Mouse (Mus musculus) heart, postnatal 0 days (tissue): ENCODE measurements around the gene Ccdc141. TPM values are rescaled to one million over a fixed set of nuclear protein-coding genes. Genes with fewer than 3 reads are reported as not detected.

ENCODE experiments used
- ATAC-seq: fragments of 200-750 bp; cut with Nextera tagmentation; 2 replicates; pipeline ENCODE4 v1.8.0; 2017; ENCODE audit warnings: low read depth, moderate number of reproducible peaks, moderate library complexity; ENCODE audit not compliant: insufficient read depth
- DNase-seq: peaks from one replicate; pipeline ENCODE4 v3.0.0-alpha.2; 2016; ENCODE audit warnings: low spot score
- H3K27ac ChIP-seq: fragments of 300-500 bp; sonication (generic); 2 replicates; pipeline ENCODE4 v1.5.1; 2014; ENCODE audit warnings: low read depth, mild to moderate bottlenecking
- H3K27me3 ChIP-seq: fragments of 300-500 bp; sonication (generic); 2 replicates; pipeline ENCODE4 v1.6.1; 2014; ENCODE audit warnings: low read length, mixed read lengths; ENCODE audit not compliant: control insufficient read depth, insufficient read depth
- H3K36me3 ChIP-seq: fragments of 300-500 bp; sonication (generic); replicated peaks from 2 replicates; pipeline ENCODE4 v1.6.1; 2014; ENCODE audit warnings: low read length, mixed read lengths; ENCODE audit not compliant: control insufficient read depth, insufficient read depth
- H3K4me1 ChIP-seq: fragments of 300-500 bp; sonication (generic); 2 replicates; pipeline ENCODE4 v1.6.1; 2014; ENCODE audit warnings: antibody characterized with exemption; ENCODE audit not compliant: control insufficient read depth, insufficient read depth
- H3K4me2 ChIP-seq: fragments of 300-500 bp; sonication (generic); 2 replicates; pipeline ENCODE4 v1.6.1; 2014; ENCODE audit warnings: low read depth, mild to moderate bottlenecking, low read length, moderate library complexity
- H3K4me3 ChIP-seq: fragments of 300-500 bp; sonication (generic); 2 replicates; pipeline ENCODE4 v1.5.1; 2014; ENCODE audit warnings: low read depth, low read length
- H3K9ac ChIP-seq: fragments of 300-500 bp; sonication (generic); replicated peaks from 2 replicates; pipeline ENCODE4 v1.6.1; 2014; ENCODE audit warnings: low read depth, low read length, mixed read lengths
- H3K9me3 ChIP-seq: fragments of 300-500 bp; sonication (generic); replicated peaks from 2 replicates; pipeline ENCODE4 v1.6.1; 2016; ENCODE audit warnings: low read length; ENCODE audit not compliant: control insufficient read depth
- CTCF ChIP-seq: IDR thresholded peaks from 2 replicates; pipeline ENCODE4 v1.5.1; 2016; ENCODE audit warnings: antibody characterized with exemption, control low read depth, low read depth
- EP300 ChIP-seq: IDR thresholded peaks from 2 replicates; pipeline ENCODE4 v1.6.1; 2016; ENCODE audit warnings: antibody characterized with exemption, low read depth
- WGBS: fragments of 180-500 bp; shearing (Covaris S2); extraction: QIAGEN DNeasy Blood & Tissue Kit; methylation state at CpG from one replicate; pipeline ENCODE4 v1.1.7; 2014; 5-methylcytosine and 5-hydroxymethylcytosine counted together
- polyA plus RNA-seq: library from polyadenylated mRNA; unstranded; fragments of >200 nt; fragmentation: Nextera tagmentation; extraction: Ambion mirVana; gene quantifications from 2 replicates; pipeline ENCODE4 v1.2.1, GENCODE M21; 2015
- total RNA-seq: library from RNA; depleted of rRNA; stranded (reverse); fragments of >200 nt; gene quantifications from 2 replicates; pipeline ENCODE4 v1.2.3, GENCODE M21; 2014; ENCODE audit warnings: low replicate concordance

Ccdc141 gene
- total and polyA plus RNA-seq, 2 experiments from 2014 or later: 139 to 162 TPM

- peaks cover 31% of the 10 kb centered on the region for H3K36me3 ChIP-seq
- no peak overlapping the region for H3K4me3 ChIP-seq
- no peaks in the 10 kb centered on the region for H3K27me3 ChIP-seq
- no peak overlapping the region for H3K9ac ChIP-seq
- H3K9me3 ChIP-seq: no peaks in the 10 kb centered on the region
- TF ChIP-seq EP300: no peak
- TF ChIP-seq CTCF: no peak
- no peak overlapping the region for H3K4me2 ChIP-seq
- H3K4me1 ChIP-seq: peaks cover 35% of the 10 kb centered on the region
- ATAC-seq (no peak), DNase-seq (no peak)
- no peak overlapping the region for H3K27ac ChIP-seq
- WGBS: 54% methylated on average over 4 of the region's 4 CpGs
Measured at GRCm38 (mm10) chr2:77166366-77166765, 4.1 kb downstream of the Ccdc141 start.

GRCm38 (mm10) chr2:77164662-77165061 is 5.8 kb downstream of the Ccdc141 start:
- no peaks in the 10 kb centered on the region for H3K27me3 ChIP-seq
- DNase-seq (no peak), ATAC-seq (no peak)
- H3K36me3 ChIP-seq: peaks cover 46% of the 10 kb centered on the region
- TF ChIP-seq CTCF (no peak), EP300 (no peak)
- peaks cover 28% of the 10 kb centered on the region for H3K4me1 ChIP-seq
- 44% methylated on average over 3 of the region's 3 CpGs for WGBS
- H3K27ac ChIP-seq: no peak overlapping the region
- peak overlapping the region; percentile 25 for H3K4me2 ChIP-seq
- no peak overlapping the region for H3K9ac ChIP-seq
- H3K9me3 ChIP-seq: no peaks in the 10 kb centered on the region
- no peak overlapping the region for H3K4me3 ChIP-seq

GRCm38 (mm10) chr2:77163381-77163780 is 7.1 kb downstream of the Ccdc141 start:
- no peak overlapping the region for H3K4me3 ChIP-seq
- peaks cover 47% of the 10 kb centered on the region for H3K36me3 ChIP-seq
- no peaks in the 10 kb centered on the region for H3K9me3 ChIP-seq
- H3K27me3 ChIP-seq: no peaks in the 10 kb centered on the region
- ATAC-seq: no peak; the same call in 1 of the 2 replicates
- H3K9ac ChIP-seq: no peak overlapping the region
- no peak overlapping the region for H3K4me2 ChIP-seq
- no peak for TF ChIP-seq EP300
- TF ChIP-seq CTCF: no peak
- H3K27ac ChIP-seq: no peak overlapping the region
- no peak for DNase-seq
- WGBS: 86% methylated on average over 3 of the region's 3 CpGs
- H3K4me1 ChIP-seq: peaks cover 26% of the 10 kb centered on the region

- H3K9ac ChIP-seq: no peak overlapping the region
- peaks cover 34% of the 10 kb centered on the region for H3K36me3 ChIP-seq
- H3K4me2 ChIP-seq: no peak overlapping the region
- H3K27ac ChIP-seq: no peak overlapping the region
- no peaks in the 10 kb centered on the region for H3K9me3 ChIP-seq
- DNase-seq (no peak), ATAC-seq (no peak)
- H3K27me3 ChIP-seq: no peaks in the 10 kb centered on the region
- H3K4me3 ChIP-seq: no peak overlapping the region
- 79% methylated on average over 3 of the region's 3 CpGs for WGBS
- no peak for TF ChIP-seq EP300
- H3K4me1 ChIP-seq: peaks cover 20% of the 10 kb centered on the region
Measured at GRCm38 (mm10) chr2:77162135-77162534, 8.3 kb downstream of the Ccdc141 start.

- 99% methylated on average over 4 of the region's 4 CpGs for WGBS
Measured at GRCm38 (mm10) chr2:77157546-77157945, 12.9 kb downstream of the Ccdc141 start.

GRCm38 (mm10) chr2:77154080-77154479 is 16.4 kb downstream of the Ccdc141 start:
- no peaks in the 10 kb centered on the region for H3K27me3 ChIP-seq
- ATAC-seq: no peak
- no peak overlapping the region for H3K9ac ChIP-seq
- H3K4me1 ChIP-seq: no peaks in the 10 kb centered on the region
- 0 out of 2 replicates have a peak, but pooled peaks cover 3% of the 10 kb centered on the region for H3K9me3 ChIP-seq
- H3K4me3 ChIP-seq: no peak overlapping the region
- no peak overlapping the region for H3K27ac ChIP-seq
- 20% methylated on average over 4 of the region's 4 CpGs for WGBS
- TF ChIP-seq EP300 (no peak), CTCF (no peak)
- H3K36me3 ChIP-seq: peaks cover 6% of the 10 kb centered on the region; the same call in 1 of the 2 replicates
- H3K4me2 ChIP-seq: no peak overlapping the region
- no peak for DNase-seq

More at GRCm38 (mm10) chr2:77157546-77157945, 12.9 kb downstream of the Ccdc141 start:
- no peak for TF ChIP-seq CTCF
- no peak for TF ChIP-seq EP300
- Histone ChIP-seq H3K36me3 (peaks cover 32% of the 10 kb centered on the region), H3K27me3 (no peaks in the 10 kb centered on the region), H3K4me3 (no peak overlapping the region), H3K9ac (no peak overlapping the region), H3K4me2 (no peak overlapping the region), H3K4me1 (no peaks in the 10 kb centered on the region), H3K9me3 (0 out of 2 replicates have a peak, but pooled peaks cover 3% of the 10 kb centered on the region), H3K27ac (no peak overlapping the region)
- DNase-seq: no peak
- ATAC-seq: no peak
